Mouse (Mus musculus) liver, embryonic 14.5 days (tissue): ENCODE measurements around the gene Anapc1. TPM values are rescaled to one million over a fixed set of nuclear protein-coding genes. Genes with fewer than 3 reads are reported as not detected.

Experiments used
- ATAC-seq: fragments of 200-750 bp; cut with Nextera tagmentation; 2 replicates; pipeline ENCODE4 v1.8.0; 2017; ENCODE audit warnings: moderate number of reproducible peaks, mild to moderate bottlenecking, moderate library complexity; ENCODE audit not compliant: insufficient read depth
- DNase-seq, 3 experiments: peaks; one replicate each; pipeline ENCODE4 v3.0.0-alpha.2; 2012 to 2013; ENCODE audit warnings: low read depth in 3 of 3, low spot score in 3 of 3
- H3K27ac ChIP-seq: fragments of 300-500 bp; sonication (generic); 2 replicates; pipeline ENCODE4 v1.5.1; 2014; ENCODE audit warnings: moderate library complexity, mild to moderate bottlenecking, control low read depth, inconsistent platforms
- H3K27me3 ChIP-seq: fragments of 300-500 bp; sonication (generic); 2 replicates; pipeline ENCODE4 v1.6.1; 2014; ENCODE audit warnings: mild to moderate bottlenecking, low read length, moderate library complexity; ENCODE audit not compliant: control insufficient read depth, insufficient read depth
- H3K36me3 ChIP-seq: fragments of 300-500 bp; sonication (generic); replicated peaks from 2 replicates; pipeline ENCODE4 v1.6.1; 2014; ENCODE audit warnings: low read depth; ENCODE audit not compliant: control insufficient read depth, insufficient read depth
- H3K4me1 ChIP-seq, 2 experiments: fragments of 200-500 bp in 1 of 2; fragments of 300-500 bp in 1 of 2; sonication (generic) in 1 of 2; replicated peaks; 2 replicates each; pipeline ENCODE4 v1.6.1; 2012 to 2014; ENCODE audit warnings: antibody characterized with exemption in 1 of 2, inconsistent platforms in 1 of 2, low read length in 1 of 2; ENCODE audit not compliant: control insufficient read depth in 2 of 2, insufficient read depth in 2 of 2
- H3K4me2 ChIP-seq: fragments of 300-500 bp; sonication (generic); 2 replicates; pipeline ENCODE4 v1.6.1; 2014; ENCODE audit warnings: low read depth, mild to moderate bottlenecking, control low read depth, moderate library complexity
- H3K4me3 ChIP-seq, 2 experiments: fragments of 200-500 bp in 1 of 2; fragments of 300-500 bp in 1 of 2; sonication (generic) in 1 of 2; 2 replicates each; pipeline ENCODE4 v1.5.1; 2012 to 2014; ENCODE audit warnings: low read depth in 2 of 2, low read length in 2 of 2, mild to moderate bottlenecking in 2 of 2, control low read depth in 1 of 2, inconsistent platforms in 1 of 2, moderate library complexity in 1 of 2; ENCODE audit not compliant: insufficient read depth in 1 of 2
- H3K9ac ChIP-seq: fragments of 300-500 bp; sonication (generic); replicated peaks from 2 replicates; pipeline ENCODE4 v1.6.1; 2014; ENCODE audit warnings: mild to moderate bottlenecking, control low read depth, moderate library complexity
- H3K9me3 ChIP-seq: fragments of 300-500 bp; sonication (generic); 2 replicates; pipeline ENCODE4 v1.6.1; 2016; ENCODE audit warnings: low read length, mixed read lengths; ENCODE audit not compliant: control insufficient read depth
- CTCF ChIP-seq: IDR thresholded peaks from 2 replicates; pipeline ENCODE4 v1.5.1; 2016; ENCODE audit warnings: antibody characterized with exemption, low read depth, control low read depth
- EP300 ChIP-seq: IDR thresholded peaks from 2 replicates; pipeline ENCODE4 v1.6.1; 2016; ENCODE audit warnings: antibody characterized with exemption, low read depth
- WGBS: fragments of 180-500 bp; shearing (Covaris S2); extraction: QIAGEN DNeasy Blood & Tissue Kit; methylation state at CpG from one replicate; pipeline ENCODE4 v1.1.7; 2014; ENCODE audit not compliant: insufficient replicate concordance; 5-methylcytosine and 5-hydroxymethylcytosine counted together
- polyA plus RNA-seq, 2 experiments: library from polyadenylated mRNA; depleted of rRNA in 1 of 2; stranded (reverse) in 1 of 2; unstranded in 1 of 2; fragments of >200 nt; fragmentation: Nextera tagmentation in 1 of 2; extraction: Ambion mirVana in 1 of 2; gene quantifications; 2 replicates each; pipeline versions ENCODE4 v1.2.1 to v1.2.3; 2012 to 2014

Anapc1 gene
- polyA plus RNA-seq, 2 experiments = 20.6 to 21.6 TPM

- no peak overlapping the region for H3K9ac ChIP-seq
- no peak for DNase-seq
- TF ChIP-seq EP300 = no peak
- TF ChIP-seq CTCF = no peak
Observed at GRCm38 (mm10) chr2:128728066-128728465, 40.9 kb upstream of the Anapc1 start.

DNA sequence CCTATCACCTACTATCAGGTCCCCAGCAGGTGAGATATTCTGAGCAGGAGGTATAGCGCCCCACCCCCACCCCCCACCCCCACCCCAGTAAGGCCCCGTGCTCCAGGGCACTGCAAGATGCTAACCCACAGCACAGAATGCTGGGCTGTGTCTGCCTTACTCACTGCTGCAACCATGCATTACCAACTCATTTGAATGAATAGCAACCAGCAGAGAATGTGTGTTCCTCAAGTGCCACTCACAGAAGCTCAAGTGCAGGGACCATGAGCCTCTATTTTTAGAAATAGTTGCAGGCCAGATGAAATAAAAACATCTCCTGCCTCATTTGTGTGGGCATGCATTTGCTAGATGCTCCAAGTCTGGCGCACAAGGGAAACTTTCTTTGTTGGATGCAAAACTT, 40.4 kb upstream of the Anapc1 start:
- no peaks in the 10 kb centered on the region for H3K9me3 ChIP-seq
- no peaks in the 10 kb centered on the region for H3K27me3 ChIP-seq
- H3K4me2 ChIP-seq = no peak overlapping the region
- no peak overlapping the region for H3K4me3 ChIP-seq
- no peaks in the 10 kb centered on the region for H3K36me3 ChIP-seq
- H3K9ac ChIP-seq = no peak overlapping the region
- ATAC-seq (no peak), DNase-seq (no peak)
- TF ChIP-seq EP300 (no peak), CTCF (no peak)
- H3K4me1 ChIP-seq = no peaks in the 10 kb centered on the region
- H3K27ac ChIP-seq = no peak overlapping the region
- WGBS = 42% methylated on average over 3 of the region's 3 CpGs

More at GRCm38 (mm10) chr2:128728066-128728465, 40.9 kb upstream of the Anapc1 start:
- Histone ChIP-seq H3K27ac (no peak overlapping the region), H3K4me3 (no peak overlapping the region), H3K27me3 (no peaks in the 10 kb centered on the region), H3K4me1 (no peaks in the 10 kb centered on the region), H3K9me3 (no peaks in the 10 kb centered on the region), H3K36me3 (no peaks in the 10 kb centered on the region), H3K4me2 (no peak overlapping the region)
- WGBS = 69% methylated on average over 4 of the region's 4 CpGs
- no peak for ATAC-seq

- no peak overlapping the region for H3K4me3 ChIP-seq
- H3K9ac ChIP-seq = no peak overlapping the region
- H3K4me1 ChIP-seq = no peaks in the 10 kb centered on the region
- DNase-seq (no peak), ATAC-seq (no peak)
- WGBS = 60% methylated on average over 7 of the region's 7 CpGs
- no peaks in the 10 kb centered on the region for H3K9me3 ChIP-seq
- H3K4me2 ChIP-seq = no peak overlapping the region
- no peaks in the 10 kb centered on the region for H3K36me3 ChIP-seq
- H3K27ac ChIP-seq = no peak overlapping the region
- no peaks in the 10 kb centered on the region for H3K27me3 ChIP-seq
- TF ChIP-seq EP300 (no peak), CTCF (no peak)
Observed at GRCm38 (mm10) chr2:128726626-128727025, 39.4 kb upstream of the Anapc1 start.

DNA sequence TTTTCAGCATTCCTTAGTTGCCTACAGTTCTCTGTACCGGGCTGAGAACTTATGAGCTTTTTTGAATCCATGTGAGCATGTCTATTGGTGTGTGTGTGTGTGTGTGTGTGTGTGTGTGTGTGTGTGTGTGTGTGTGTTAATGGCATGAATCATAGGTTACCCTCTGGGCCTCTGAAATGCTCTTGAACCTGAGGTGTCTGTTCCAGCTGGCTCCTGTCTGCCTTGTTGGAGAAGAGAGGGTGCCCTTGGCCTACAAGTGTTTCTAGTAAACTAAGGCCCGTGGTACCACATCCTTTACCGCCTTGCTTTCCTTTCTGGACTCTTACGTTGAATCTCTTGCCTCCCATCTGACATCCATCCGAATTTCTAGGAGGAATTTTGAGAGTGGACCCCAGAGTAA, 38.9 kb upstream of the Anapc1 start:
- no peaks in the 10 kb centered on the region for H3K36me3 ChIP-seq
- no peak overlapping the region for H3K9ac ChIP-seq
- DNase-seq = no peak
- no peak for TF ChIP-seq EP300
- no peak for TF ChIP-seq CTCF
- H3K4me2 ChIP-seq = no peak overlapping the region
- H3K4me3 ChIP-seq = no peak overlapping the region
- H3K9me3 ChIP-seq = no peaks in the 10 kb centered on the region
- H3K4me1 ChIP-seq = no peaks in the 10 kb centered on the region
- no peak overlapping the region for H3K27ac ChIP-seq
- no peak for ATAC-seq
- no peaks in the 10 kb centered on the region for H3K27me3 ChIP-seq
- WGBS = 64% methylated on average over 5 of the region's 5 CpGs

- no peaks in the 10 kb centered on the region for H3K27me3 ChIP-seq
- H3K9me3 ChIP-seq = no peaks in the 10 kb centered on the region
- 75% methylated on average over 5 of the region's 5 CpGs for WGBS
- H3K4me3 ChIP-seq = no peak overlapping the region
- ATAC-seq (no peak), DNase-seq (no peak)
- H3K4me2 ChIP-seq = no peak overlapping the region
- no peak overlapping the region for H3K9ac ChIP-seq
- H3K27ac ChIP-seq = no peak overlapping the region
- no peak for TF ChIP-seq EP300
- TF ChIP-seq CTCF = no peak
- peaks cover 0 to 5% of the 10 kb centered on the region in 2 experiments; a peak in 2 of 4 replicates for H3K4me1 ChIP-seq
- H3K36me3 ChIP-seq = no peaks in the 10 kb centered on the region
Observed at GRCm38 (mm10) chr2:128722106-128722710, 35.0 kb upstream of the Anapc1 start.
